Mouse (Mus musculus) intestine, embryonic 16.5 days (tissue): ENCODE results near the gene Evc. TPM values are rescaled to one million over a fixed set of nuclear protein-coding genes. Genes with fewer than 3 reads are reported as not detected.

Experiments used
- ATAC-seq: fragments of 200-750 bp; cut with Nextera tagmentation; 2 replicates; pipeline ENCODE4 v1.8.0; 2017; ENCODE audit warnings: moderate TSS enrichment, moderate library complexity
- H3K27ac ChIP-seq: fragments of 300-500 bp; sonication (generic); 2 replicates; pipeline ENCODE4 v1.5.1; 2014; ENCODE audit warnings: mild to moderate bottlenecking, low read length
- H3K27me3 ChIP-seq: fragments of 300-500 bp; sonication (generic); replicated peaks from 2 replicates; pipeline ENCODE4 v1.6.1; 2014; ENCODE audit warnings: low read length, control low read depth, mixed read lengths; ENCODE audit not compliant: control insufficient read depth, insufficient read depth
- H3K36me3 ChIP-seq: fragments of 300-500 bp; sonication (generic); 2 replicates; pipeline ENCODE4 v1.6.1; 2014; ENCODE audit warnings: low read length, control low read depth; ENCODE audit not compliant: control insufficient read depth, insufficient read depth
- H3K4me1 ChIP-seq: fragments of 300-500 bp; sonication (generic); 2 replicates; pipeline ENCODE4 v1.6.1; 2014; ENCODE audit warnings: low read length, control low read depth, mixed read lengths; ENCODE audit not compliant: control insufficient read depth, insufficient read depth
- H3K4me2 ChIP-seq: fragments of 300-500 bp; sonication (generic); 2 replicates; pipeline ENCODE4 v1.6.1; 2014; ENCODE audit warnings: low read depth, low read length, control low read depth
- H3K4me3 ChIP-seq: fragments of 300-500 bp; sonication (generic); 2 replicates; pipeline ENCODE4 v1.5.1; 2014; ENCODE audit warnings: mild to moderate bottlenecking, low read length
- H3K9ac ChIP-seq: fragments of 300-500 bp; sonication (generic); 2 replicates; pipeline ENCODE4 v1.6.1; 2014; ENCODE audit warnings: low read depth, low read length
- H3K9me3 ChIP-seq: fragments of 300-500 bp; sonication (generic); 2 replicates; pipeline ENCODE4 v1.6.1; 2016; ENCODE audit warnings: low read length, control low read depth; ENCODE audit not compliant: control insufficient read depth
- WGBS: fragments of 180-500 bp; shearing (Covaris S2); extraction: QIAGEN DNeasy Blood & Tissue Kit; methylation state at CpG from one replicate; pipeline ENCODE4 v1.1.7; 2014; 5-methylcytosine and 5-hydroxymethylcytosine counted together
- polyA plus RNA-seq: library from polyadenylated mRNA; unstranded; fragments of >200 nt; fragmentation: Nextera tagmentation; extraction: Ambion mirVana; gene quantifications from 2 replicates; pipeline ENCODE4 v1.2.1, GENCODE M21; 2015

Evc gene
- polyA plus RNA-seq, 1 experiment from 2014 or later, result 10.5 TPM

- no peak overlapping the region for H3K4me2 ChIP-seq
- H3K27ac ChIP-seq, result no peak overlapping the region
- no peaks in the 10 kb centered on the region for H3K4me1 ChIP-seq
- ATAC-seq, result no peak
- no peaks in the 10 kb centered on the region for H3K9me3 ChIP-seq
- no peaks in the 10 kb centered on the region for H3K36me3 ChIP-seq
- H3K27me3 ChIP-seq, result no peaks in the 10 kb centered on the region
- 85% methylated on average over 11 of the region's 11 CpGs for WGBS
- H3K4me3 ChIP-seq, result no peak overlapping the region
- H3K9ac ChIP-seq, result no peak overlapping the region
These were observed 55.7 kb downstream of the Evc start for GRCm38 (mm10) chr5:37281021-37281420.

DNA sequence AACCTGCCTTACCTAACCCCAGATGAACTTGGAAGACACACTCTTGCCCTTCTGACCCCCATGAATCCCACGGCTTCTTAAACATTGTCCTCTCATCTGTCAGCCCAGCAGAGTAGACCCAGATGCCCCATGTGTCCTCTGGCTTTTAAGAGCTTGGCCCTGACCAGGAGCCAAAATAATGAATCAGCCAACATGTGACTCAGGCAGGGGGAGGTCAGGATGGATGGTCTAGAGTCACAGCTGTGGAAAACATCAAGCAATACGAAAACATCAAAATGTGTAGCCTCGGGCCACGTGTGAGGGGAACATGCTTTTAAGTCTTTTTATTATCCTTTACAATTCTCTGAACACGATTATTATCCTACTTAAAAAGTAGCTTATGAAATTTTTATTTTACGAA lies 72.9 kb downstream of the Evc start:
- 55% methylated on average over 6 of the region's 6 CpGs for WGBS
- H3K27me3 ChIP-seq, result no peaks in the 10 kb centered on the region
- no peak overlapping the region for H3K27ac ChIP-seq
- ATAC-seq, result no peak
- no peak overlapping the region for H3K4me2 ChIP-seq
- no peaks in the 10 kb centered on the region for H3K4me1 ChIP-seq
- no peak overlapping the region for H3K9ac ChIP-seq
- H3K9me3 ChIP-seq, result no peaks in the 10 kb centered on the region
- no peak overlapping the region for H3K4me3 ChIP-seq
- no peaks in the 10 kb centered on the region for H3K36me3 ChIP-seq

DNA sequence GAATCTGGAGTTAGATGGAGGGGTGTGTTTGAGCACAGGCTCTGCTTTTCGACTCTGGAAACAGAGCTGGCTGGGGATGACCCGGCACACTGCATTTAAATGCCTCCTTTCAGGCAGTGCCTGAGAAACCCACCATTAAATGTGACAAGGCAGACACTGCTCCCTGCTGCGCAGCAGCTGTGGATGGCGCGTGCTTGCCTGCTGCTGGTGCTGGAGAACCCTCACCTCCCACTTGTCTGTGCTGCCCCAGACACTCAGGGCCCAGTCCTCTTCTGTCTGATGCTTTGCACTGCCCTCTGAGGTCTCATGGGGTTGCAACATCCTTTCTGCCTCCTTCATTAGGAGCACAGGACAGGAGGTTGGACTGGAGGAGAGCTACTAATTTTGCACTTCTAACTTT lies 75.0 kb downstream of the Evc start:
- no peaks in the 10 kb centered on the region for H3K9me3 ChIP-seq
- no peaks in the 10 kb centered on the region for H3K27me3 ChIP-seq
- no peak for ATAC-seq
- H3K9ac ChIP-seq, result no peak overlapping the region
- no peak overlapping the region for H3K4me2 ChIP-seq
- H3K4me3 ChIP-seq, result no peak overlapping the region
- H3K36me3 ChIP-seq, result no peaks in the 10 kb centered on the region
- 54% methylated on average over 5 of the region's 5 CpGs for WGBS
- H3K4me1 ChIP-seq, result no peaks in the 10 kb centered on the region
- no peak overlapping the region for H3K27ac ChIP-seq

DNA sequence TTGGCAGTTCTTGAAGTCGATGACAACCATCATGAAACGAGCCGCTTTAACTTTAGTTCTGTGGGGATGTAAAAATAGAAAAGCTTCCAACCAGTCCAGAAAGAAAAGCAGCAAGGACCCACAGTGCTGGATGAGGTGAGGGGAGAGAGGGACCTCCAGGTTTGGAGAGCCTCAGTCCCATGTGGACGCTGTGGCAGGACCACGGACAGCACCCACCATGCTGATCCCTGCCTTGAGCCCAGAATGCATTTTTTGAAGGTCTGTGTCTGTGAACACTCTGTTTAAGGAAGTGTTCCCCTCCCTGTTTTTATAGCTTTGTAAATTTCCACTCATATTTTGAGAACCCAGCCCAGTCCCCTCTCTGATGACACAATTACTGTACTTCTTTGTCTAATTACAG lies 79.5 kb downstream of the Evc start:
- no peak for ATAC-seq
- Histone ChIP-seq H3K4me3 (no peak overlapping the region), H3K36me3 (no peaks in the 10 kb centered on the region), H3K4me2 (no peak overlapping the region), H3K9ac (no peak overlapping the region), H3K9me3 (no peaks in the 10 kb centered on the region), H3K4me1 (no peaks in the 10 kb centered on the region), H3K27ac (no peak overlapping the region), H3K27me3 (no peaks in the 10 kb centered on the region)
- 45% methylated on average over 5 of the region's 5 CpGs for WGBS

- H3K4me1 ChIP-seq, result no peaks in the 10 kb centered on the region
- ATAC-seq, result no peak
- H3K27ac ChIP-seq, result no peak overlapping the region
- H3K9ac ChIP-seq, result no peak overlapping the region
- no peaks in the 10 kb centered on the region for H3K36me3 ChIP-seq
- no peaks in the 10 kb centered on the region for H3K9me3 ChIP-seq
- H3K4me3 ChIP-seq, result no peak overlapping the region
- H3K27me3 ChIP-seq, result no peaks in the 10 kb centered on the region
- WGBS, result 65% methylated on average over 7 of the region's 7 CpGs
- no peak overlapping the region for H3K4me2 ChIP-seq
These were observed 79.9 kb downstream of the Evc start for GRCm38 (mm10) chr5:37256823-37257222.

DNA sequence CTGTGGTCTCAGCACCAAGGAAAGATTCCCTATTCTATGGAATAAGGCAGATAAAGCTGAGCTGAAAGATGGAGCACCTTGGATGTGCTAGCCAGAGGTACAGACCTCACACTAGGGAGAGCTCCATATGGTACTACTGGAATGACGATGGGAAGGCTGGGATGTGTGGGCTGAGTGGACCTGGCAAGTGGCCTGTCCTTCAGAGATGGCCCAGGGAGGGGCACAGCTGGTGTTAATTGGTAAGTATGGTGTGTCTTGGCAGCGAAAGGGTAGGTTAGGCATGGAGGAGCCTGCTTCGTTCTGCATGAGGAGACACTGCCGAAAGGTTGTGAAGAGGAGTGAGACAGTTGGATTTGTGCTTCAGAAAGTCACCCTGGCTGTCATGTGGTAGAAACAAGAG lies 82.2 kb downstream of the Evc start:
- Histone ChIP-seq H3K36me3 (no peaks in the 10 kb centered on the region), H3K27me3 (no peaks in the 10 kb centered on the region), H3K4me2 (no peak overlapping the region), H3K4me1 (no peaks in the 10 kb centered on the region), H3K4me3 (no peak overlapping the region), H3K9me3 (no peaks in the 10 kb centered on the region), H3K9ac (no peak overlapping the region), H3K27ac (no peak overlapping the region)
- ATAC-seq, result no peak
- 81% methylated on average over 4 of the region's 4 CpGs for WGBS

DNA sequence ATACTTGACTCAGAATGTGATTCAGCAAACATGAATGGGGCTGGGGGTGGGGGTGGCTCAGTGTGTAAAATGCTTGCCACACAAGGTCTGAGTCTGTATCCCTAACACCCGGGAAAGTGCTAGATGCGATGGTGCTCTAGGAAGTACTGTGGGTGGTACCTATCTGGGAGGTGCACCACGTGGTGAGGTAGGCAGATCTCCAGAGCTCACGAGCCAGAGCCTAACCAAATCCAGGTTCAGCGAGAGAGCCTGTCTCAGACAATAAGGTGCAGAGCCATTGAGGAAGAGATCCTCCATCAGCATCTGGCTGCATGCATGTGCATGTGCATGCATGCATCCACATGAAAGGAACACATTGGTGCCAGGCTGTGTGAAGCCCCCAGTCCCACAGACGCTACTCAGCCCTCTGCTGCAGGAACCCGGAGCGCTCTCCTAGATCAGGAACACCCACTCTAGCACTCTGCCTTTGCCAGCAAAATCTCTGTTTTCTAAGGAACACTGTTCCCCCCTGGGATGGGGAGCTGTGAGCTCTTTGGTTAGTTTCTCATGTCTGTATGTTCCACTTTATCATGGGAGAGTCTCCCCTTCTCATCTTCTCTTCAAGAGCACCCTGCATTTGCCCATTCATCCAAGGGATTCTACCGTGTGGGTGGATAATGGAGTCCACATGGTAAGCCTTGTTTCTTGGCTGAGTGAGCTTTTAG lies 84.4 kb downstream of the Evc start:
- H3K9ac ChIP-seq, result no peak overlapping the region
- H3K27me3 ChIP-seq, result peaks cover 6% of the 10 kb centered on the region; the same call in 1 of the 2 replicates
- H3K4me1 ChIP-seq, result no peaks in the 10 kb centered on the region
- no peaks in the 10 kb centered on the region for H3K9me3 ChIP-seq
- 81% methylated on average over 9 of the region's 9 CpGs for WGBS
- H3K36me3 ChIP-seq, result no peaks in the 10 kb centered on the region
- H3K27ac ChIP-seq, result no peak overlapping the region
- ATAC-seq, result no peak
- H3K4me2 ChIP-seq, result no peak overlapping the region
- no peak overlapping the region for H3K4me3 ChIP-seq

DNA sequence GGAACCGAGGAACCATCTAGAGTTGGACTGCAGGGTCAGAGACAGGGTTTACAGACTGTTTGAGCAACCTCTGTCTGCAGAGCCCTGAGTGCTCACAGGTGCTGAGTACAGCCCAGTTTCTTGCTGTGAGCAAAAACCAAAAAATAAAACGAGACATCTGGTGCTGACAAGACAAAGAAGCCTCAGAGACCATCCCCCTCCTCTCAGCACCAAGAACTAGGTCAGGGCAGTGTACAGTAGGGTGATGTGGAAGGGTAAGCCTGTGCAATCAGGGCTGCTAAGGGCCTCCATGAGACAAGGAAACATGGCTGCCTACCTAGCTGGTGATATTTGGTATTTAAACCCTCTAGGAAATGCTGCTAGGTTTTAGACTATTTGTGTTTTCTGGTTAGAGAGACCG lies 85.1 kb downstream of the Evc start:
- ATAC-seq, result no peak
- no peak overlapping the region for H3K27ac ChIP-seq
- peaks cover 11% of the 10 kb centered on the region; the same call in 1 of the 2 replicates for H3K27me3 ChIP-seq
- no peaks in the 10 kb centered on the region for H3K9me3 ChIP-seq
- no peaks in the 10 kb centered on the region for H3K36me3 ChIP-seq
- H3K4me2 ChIP-seq, result no peak overlapping the region
- no peaks in the 10 kb centered on the region for H3K4me1 ChIP-seq
- no peak overlapping the region for H3K9ac ChIP-seq
- 62% methylated on average over 3 of the region's 3 CpGs for WGBS
- no peak overlapping the region for H3K4me3 ChIP-seq

GRCm38 (mm10) chr5:37248870-37249269 lies 87.8 kb downstream of the Evc start:
- Histone ChIP-seq H3K9me3 (no peaks in the 10 kb centered on the region), H3K27ac (no peak overlapping the region), H3K4me3 (no peak overlapping the region), H3K27me3 (peaks cover 36% of the 10 kb centered on the region), H3K4me2 (no peak overlapping the region), H3K4me1 (peaks cover 5% of the 10 kb centered on the region), H3K9ac (no peak overlapping the region), H3K36me3 (no peaks in the 10 kb centered on the region)
- WGBS, result 74% methylated on average over 3 of the region's 3 CpGs
- ATAC-seq, result no peak

GRCm38 (mm10) chr5:37247456-37247855 lies 89.2 kb downstream of the Evc start:
- Histone ChIP-seq H3K27me3 (peaks cover 50% of the 10 kb centered on the region), H3K4me2 (no peak overlapping the region), H3K27ac (no peak overlapping the region), H3K4me1 (peaks cover 6% of the 10 kb centered on the region), H3K4me3 (no peak overlapping the region), H3K9me3 (no peaks in the 10 kb centered on the region), H3K36me3 (no peaks in the 10 kb centered on the region), H3K9ac (no peak overlapping the region)
- no peak for ATAC-seq
- 38% methylated on average over 4 of the region's 4 CpGs for WGBS
